Mouse (Mus musculus): ENCODE measurements around the gene Cdk19.
A peak's percentile ranks its signal among the peaks of the same experiment; 100 is the strongest.
"Not testable (repeated sequence)": the region's sequence is repeated elsewhere in the genome, so short reads cannot be mapped to it uniquely, and the experiment has no call there.

The Cdk19 gene

DNA sequence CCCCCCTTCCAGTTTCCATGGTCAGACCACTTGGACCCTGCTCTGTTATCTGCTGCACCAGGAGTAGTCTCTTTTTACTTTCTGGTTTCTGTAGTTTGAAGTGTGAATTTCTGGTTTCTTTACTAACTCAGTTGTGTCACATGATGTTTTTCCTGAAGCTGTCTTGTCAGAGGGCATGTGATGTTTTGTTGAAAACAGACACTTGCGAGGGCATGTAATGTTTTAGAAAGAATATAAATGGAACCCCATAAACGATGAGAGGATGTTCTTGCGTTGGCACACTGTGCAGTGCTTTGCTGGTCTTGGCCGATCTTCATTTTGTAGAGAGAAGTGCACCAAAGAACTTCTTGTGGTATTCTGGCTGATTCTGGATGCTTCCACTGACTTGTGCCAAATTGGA lies 46.8 kb downstream of the Cdk19 start:
- DNase-seq (ENCODE audit: low read depth, low spot score): peak; percentile 67

DNA sequence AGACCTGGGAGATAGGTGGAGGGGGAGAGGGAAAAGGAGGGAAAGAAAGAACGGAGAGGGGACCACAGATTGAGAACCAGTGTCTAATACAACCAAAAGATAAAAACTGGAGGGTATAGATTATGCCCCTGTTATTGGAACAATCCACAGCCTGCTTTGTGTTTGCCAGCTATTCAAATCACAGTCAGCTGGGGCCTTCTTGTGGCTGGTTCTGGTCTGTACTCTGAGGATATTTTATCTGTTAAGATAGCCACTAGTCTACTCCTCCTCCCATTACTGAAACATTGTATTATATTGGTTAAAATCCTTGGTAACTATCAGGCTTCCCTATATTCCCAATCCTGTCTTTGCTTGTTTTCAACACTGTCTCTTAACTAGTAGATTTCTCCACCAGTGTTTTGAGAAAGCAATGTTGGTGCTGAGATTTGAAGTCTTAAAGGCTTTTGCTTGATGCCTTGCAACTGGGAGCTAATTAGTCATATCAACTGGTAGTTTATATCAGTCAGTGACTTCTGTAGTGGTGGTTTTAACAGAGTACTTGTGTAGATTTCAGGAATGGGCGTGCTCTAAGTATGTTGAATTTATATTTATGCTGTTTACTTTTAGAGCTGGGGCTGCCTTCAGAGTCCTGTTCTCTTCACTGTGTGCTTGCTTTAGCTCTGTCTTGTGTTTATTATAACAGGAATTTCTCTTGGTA lies 54.2 kb downstream of the Cdk19 start:
- no peak for DNase-seq (ENCODE audit: low read depth, low spot score)

DNA sequence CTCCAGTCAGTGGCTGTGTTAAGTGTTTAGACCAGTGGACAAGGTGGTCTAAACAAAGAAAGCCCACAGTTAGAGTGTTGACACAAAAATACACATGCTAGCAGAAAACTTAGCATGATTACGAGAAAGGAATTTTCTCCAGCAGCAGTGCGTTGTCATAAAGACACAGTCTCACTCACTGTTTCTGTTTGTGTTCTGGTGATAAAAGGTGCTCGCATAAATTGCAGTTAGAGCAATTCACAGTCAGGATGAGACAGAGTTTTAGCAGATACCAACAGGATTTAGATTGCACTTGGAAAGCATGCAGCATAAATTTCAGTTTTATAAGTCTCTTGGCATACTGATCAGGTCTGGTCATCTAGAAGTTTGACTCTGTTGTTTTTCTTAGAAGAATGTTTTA lies 59.5 kb downstream of the Cdk19 start:
- no peak for DNase-seq (ENCODE audit: low read depth, low spot score)

DNA sequence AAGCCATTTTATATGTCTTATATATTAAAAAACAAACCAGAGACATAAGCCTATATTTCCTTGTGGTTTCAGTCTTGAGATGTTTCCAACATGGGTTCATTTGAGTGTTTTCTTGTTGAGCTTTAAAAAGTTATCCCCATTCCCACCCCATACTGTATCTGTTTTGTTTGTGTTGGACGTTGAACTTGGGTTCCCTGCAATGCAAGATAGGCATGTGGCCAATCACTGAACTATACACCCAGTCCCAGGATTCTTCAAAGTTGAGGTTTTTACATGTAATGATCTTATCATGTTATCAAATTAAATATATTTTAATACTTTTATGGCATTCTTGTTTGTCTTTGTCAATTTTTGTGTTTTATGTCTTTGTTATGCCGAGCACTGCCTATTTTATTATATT lies 60.0 kb downstream of the Cdk19 start:
- DNase-seq (ENCODE audit: low read depth, low spot score): no peak

DNA sequence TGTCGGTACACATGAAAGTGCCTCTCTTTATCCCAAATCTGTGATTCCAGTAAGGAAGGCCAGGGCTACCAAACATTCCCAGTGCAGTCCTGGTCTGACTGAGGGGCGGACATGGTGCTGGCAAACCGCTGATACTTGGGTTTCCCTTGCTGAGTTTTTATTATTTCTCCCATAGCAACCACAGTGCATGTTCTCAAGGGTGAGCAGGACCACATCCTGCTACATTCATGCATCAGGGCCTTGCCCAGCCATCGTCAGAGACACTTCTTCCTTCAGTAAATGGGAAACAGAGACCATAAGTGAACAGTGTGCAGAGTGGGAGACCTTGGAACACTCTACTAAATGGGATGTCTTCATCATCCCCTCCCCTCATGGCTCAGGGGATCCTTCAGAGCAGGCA lies 60.9 kb downstream of the Cdk19 start:
- DNase-seq (ENCODE audit: low read depth, low spot score): peak; percentile 61

DNA sequence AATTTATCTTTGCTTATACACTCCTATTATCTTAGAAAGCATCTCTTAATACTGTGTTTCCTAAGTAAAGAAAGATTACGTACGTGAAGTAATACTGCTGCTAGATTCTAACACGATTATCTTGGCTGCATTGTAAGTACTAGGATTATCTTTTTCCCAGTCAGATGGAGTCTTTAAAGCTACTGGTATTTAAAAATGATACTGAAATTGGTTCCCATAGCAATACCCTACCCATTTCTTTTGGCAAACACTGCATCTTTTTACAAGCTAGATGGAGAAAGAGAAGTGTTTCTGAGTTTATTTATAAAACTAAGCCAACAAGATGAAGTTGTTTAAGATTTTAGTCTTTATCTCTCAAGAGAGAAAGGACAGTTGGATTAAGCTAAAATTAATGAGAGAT lies 67.3 kb downstream of the Cdk19 start:
- no peak for DNase-seq (ENCODE audit: low read depth, low spot score)

DNA sequence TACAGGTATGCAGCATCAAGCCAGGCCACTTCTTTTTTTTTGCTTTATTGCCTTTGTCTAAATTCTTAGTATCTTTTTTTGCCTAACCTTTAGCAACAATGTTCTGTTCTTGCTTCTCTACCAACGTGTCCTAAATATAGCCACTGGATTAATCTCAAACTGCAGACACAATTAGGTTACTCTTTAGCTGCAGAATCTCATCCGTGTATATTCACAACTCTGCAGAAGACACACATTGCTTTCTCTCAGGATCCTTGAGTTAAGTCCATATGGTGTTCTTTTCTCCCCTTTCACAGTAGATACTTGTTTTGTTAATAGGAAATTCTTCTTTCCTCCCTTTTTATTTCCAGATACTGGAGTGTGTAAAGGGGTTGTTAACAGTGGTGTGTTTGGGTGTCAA lies 70.0 kb downstream of the Cdk19 start:
- no peak for DNase-seq (ENCODE audit: low read depth, low spot score)

DNA sequence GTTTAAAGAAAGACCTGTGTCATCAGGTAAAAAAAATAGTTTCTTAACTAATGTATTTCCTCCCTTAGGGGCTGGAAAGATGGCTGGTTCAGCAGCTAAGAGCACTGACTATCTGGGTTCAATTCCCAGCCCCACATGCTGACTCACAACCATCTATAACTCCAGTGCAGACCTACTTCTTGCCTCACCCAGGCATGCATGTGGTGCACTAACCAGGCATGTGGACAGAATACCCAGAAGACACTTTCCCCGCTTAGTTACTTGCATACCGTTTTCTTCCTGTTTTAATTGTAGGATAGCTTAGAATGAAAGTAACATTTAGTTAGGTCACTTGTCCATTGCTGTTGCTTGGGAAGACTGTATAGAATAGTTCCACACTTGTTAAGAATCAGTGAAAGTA lies 72.0 kb downstream of the Cdk19 start:
- DNase-seq (ENCODE audit: low read depth, low spot score): no peak

DNA sequence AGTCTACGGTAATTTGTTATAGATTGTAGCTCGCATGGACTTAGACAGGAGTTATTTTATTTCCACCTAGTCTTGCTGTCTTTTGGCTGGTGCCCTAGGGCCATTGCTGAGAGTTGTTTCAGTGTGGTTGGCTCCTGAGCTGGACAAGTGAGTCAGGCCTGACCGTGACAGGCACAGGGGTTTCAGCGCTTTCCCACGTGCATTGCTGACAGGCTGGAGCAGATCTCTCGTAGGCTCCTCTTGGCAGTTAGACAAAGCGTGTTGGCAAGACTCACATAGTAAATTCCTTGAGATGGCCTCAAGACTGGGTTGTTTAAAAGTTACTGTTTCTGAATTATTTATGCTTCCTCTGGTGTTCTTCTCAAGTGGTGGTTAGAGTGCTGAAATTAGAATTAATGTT lies 77.6 kb downstream of the Cdk19 start:
- DNase-seq (ENCODE audit: low read depth, low spot score): no peak

DNA sequence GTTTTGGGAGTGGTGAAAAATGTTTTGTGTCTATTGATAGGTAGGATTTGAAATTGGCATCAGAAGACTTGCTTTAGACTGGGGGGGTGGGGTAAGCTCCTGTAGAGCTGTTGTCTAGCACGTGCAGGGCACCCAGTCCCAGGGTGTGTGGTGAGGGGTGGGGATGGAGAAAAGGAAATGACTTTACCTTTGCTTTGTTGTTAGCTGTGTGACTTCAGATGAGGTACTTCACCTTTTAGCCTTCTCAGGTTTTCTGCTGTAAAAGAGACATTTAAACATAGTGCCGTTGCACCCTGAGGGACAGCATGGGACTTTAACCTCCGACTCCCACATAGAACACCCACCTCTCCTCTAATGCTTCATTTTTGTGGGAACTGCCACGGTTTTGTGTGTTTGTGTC lies 80.5 kb downstream of the Cdk19 start:
- peak; percentile 76 for DNase-seq (ENCODE audit: low read depth, low spot score)

DNA sequence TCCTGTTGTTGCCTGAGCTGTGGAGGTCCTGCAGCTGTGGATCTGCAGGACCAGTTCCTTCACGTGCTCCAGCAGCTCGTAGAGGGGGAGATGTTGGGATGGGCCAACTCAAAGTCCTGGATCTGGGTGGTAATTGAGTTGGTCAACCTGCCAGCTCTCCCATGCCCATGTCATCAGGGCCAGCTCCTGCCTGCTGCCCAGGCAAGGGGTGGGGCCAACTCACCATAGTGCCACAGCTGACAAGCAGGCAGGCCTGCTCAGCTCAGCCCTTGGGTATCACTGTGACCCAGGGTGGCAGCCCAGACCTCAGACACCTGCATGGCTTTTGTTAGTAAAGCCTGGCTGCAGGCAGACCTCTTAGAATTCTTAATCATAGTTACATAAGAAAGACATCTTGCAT lies 81.3 kb downstream of the Cdk19 start:
- peak; percentile 34 for DNase-seq (ENCODE audit: low read depth, low spot score)

DNA sequence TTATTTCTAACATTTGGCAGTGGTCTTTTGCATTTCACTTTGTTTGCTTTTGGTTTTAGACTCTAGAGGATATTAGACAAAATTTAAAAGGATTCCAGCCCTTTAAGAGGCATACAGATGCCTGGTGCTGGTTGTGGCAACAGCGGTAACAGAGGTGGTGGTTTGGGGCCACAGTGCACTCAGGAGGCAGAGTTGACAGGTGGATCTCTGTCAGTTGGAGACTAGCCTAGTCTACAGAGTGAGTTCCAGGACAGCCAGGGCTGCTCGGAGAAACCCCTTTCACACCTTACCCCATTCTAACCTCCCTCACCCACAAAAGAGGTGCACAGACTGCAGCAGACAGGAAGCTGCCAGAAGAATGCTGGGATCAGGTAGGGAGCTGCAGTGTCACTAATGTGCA lies 82.4 kb downstream of the Cdk19 start:
- peak; percentile 48 for DNase-seq (ENCODE audit: low read depth, low spot score)

DNA sequence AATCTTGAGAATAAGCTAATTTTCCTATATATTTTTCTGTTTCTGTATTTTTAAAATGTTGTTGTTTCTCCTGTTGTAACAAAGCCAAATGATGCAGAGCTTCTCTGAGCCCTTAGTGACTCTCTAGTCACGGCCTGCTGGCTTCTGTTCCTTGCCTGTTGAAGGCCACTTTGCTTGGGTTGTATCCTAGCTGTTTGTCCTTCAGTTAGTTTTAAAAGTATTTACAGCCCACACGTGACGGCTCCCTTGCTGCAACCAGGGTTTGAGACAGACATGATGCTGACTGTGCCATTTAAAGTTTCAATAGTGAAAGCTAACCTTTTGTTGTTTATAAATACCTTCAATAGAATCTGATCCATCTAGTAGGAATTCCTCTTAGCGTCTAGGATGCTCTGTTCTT lies 83.3 kb downstream of the Cdk19 start:
- no peak for DNase-seq (ENCODE audit: low read depth, low spot score)

DNA sequence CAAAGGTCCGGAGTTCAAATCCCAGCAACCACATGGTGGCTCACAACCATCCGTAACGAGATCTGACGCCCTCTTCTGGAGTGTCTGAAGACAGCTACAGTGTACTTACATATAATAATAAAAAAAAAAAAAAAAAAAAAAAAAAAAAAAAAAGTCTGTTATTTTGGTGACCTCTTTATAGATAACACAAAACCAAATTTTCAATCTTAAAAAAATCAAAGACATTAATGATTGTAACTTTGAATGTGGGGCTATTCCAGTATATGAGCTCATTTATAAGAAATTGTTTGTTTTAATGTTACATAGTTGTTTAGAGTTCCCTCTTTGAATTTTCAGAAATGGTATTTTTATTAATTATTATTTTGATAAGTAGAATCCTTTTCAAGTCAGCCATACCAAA lies 85.1 kb downstream of the Cdk19 start:
- not testable (repeated sequence) for DNase-seq (ENCODE audit: low read depth, low spot score)

DNA sequence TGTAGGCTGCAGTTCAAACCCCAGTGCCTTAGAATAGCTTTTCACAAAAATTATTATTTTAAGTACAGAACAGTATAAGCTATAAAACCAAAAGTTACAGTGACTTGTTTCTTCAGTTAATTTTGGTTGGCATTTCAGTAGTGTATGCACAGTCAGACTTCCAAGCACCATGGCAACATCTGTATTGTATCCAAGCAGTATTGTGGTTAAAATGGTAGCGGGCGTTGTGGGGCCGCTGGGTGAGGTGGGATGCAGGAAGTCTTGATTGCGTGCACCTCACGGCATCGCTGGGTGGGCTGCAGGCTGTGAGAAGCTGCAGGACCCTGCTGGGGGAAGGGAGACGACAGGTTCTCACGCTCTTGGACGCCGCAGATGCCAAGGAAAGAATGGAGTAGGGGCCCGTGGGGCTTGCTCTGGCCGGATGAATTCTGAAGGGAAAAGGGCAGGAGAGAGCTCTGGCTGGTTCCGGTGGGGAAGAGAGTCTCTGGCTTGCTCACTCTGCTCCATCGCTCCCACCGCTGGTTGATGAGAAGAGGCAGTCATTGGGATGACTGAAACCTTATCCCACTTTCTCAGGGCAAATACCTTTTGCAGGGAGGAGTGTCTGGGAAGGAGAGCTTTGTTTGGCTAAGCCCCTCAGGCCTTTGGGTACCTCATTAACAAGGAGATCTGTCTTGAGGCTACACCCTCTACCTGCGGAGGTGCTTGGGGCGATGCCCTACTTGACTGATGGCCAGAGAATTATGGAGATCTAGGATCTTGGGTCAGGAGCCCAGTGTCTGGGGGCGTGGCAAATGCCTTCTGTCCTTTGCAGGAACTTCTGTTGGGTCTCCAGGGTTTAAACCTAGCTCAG lies 86.1 kb downstream of the Cdk19 start:
- DNase-seq (ENCODE audit: low read depth, low spot score): no peak

DNA sequence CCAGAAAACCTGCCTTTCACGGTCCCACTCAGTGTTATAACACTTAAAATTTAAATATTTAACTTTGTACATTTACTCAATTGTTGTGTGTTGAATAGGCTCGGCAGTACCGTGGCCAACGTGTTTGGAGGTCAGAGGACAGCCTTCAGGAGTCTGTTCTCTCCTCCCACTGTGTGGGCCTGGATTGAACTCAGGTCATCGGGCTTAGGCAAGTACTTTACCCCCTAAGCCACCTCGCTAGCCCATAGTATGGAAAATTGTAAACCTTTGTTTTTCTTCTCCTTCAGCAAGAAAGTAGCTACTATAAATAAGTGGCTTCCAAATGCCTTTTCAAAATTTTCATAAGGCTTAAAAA lies 86.7 kb downstream of the Cdk19 start:
- no peak for DNase-seq (ENCODE audit: low read depth, low spot score)

DNA sequence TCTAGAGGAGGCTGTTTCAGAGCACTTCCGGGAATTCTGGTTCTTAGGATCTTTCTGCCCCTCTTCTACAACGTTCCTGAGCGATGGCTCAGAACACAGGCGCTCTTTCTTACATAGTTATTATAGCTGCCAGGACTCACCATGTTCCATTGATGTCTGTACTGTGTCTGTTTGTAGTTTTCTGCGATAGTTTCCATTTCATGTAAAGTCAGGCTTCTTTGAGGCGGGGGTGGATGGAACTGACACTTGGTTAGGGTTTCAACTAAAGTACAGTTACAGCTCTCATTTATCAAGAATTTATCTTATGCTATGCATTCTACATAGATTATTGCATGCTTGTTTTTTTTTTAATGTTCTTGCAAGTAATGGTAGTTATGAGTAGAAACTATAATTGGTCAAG lies 89.3 kb downstream of the Cdk19 start:
- DNase-seq (ENCODE audit: low read depth, low spot score): peak; percentile 54

DNA sequence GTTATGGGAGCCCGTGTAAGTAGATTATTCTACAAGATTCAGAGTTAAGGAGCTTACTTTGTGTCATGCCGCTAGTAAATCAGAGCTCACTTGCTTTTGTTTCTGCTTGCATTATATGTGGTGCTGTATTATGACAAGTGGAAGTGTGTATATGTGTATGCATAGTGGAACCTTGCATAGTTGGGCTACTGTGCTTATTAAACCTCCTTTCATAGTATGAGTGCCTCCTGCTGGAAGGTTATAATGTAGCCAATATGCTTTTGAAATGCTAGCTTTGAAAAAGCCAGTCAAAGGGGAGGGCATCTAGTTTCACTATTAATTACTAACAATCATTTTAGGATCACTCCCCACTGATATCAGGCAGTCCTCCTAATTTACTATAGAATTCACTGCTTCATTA lies 89.7 kb downstream of the Cdk19 start:
- DNase-seq (ENCODE audit: low read depth, low spot score): peak; percentile 72

DNA sequence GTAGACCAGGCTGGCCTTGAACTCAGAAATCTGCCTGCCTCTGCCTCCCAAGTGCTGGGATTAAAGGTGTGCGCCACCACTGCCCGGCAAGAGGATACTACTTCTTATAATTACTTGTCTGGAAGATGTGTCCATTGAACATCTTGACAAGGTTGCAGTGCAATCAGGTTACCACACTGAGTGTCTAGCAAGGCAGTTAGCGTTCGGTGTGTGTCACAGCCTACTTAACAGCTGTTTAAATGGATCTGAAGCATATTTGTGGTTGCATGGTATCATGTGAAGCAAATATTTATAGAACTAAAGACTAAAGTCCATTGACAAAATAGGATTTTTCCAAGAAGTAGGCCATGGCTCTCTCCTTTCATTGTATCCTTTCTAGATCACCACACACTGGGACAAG lies 90.8 kb downstream of the Cdk19 start:
- DNase-seq (ENCODE audit: low read depth, low spot score): no peak

DNA sequence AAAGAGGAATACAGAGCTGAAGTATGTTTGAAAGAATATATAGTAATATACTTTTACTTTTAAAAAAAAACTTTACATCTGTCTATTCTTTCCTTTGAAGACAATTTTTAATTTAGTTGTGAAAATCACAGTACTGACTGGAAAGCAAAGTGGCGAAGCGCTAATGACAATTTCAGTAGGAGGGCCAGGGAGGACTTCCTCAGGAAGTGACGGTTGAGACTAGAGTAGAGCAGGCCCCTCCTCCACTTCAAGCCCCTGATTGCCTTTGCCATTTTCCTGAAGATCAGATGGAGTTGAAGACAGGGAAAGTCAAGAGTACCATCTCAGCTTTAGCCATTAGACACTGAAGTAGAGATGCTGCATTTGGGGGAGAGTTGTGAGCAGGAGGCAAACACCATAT lies 92.6 kb downstream of the Cdk19 start:
- DNase-seq (ENCODE audit: low read depth, low spot score): no peak

DNA sequence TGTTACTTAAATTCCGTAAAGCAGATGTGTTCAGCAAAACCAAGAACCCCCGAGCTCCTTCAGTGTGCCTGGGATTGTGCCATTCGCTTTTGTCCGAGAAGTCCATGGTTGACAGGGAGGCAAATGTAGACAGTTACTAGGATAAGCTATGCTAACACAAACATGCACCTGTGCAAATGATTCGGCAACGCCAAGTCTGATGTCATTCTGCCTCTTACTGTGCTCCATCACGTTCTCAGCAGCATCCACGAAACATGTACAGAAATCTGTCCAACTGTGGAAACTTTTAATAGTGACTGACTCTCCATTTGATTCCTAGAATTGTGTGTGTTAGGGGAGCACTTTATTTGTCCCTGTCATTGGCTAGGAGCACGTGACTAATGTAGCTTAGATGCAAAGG lies 93.0 kb downstream of the Cdk19 start:
- no peak for DNase-seq (ENCODE audit: low read depth, low spot score)

DNA sequence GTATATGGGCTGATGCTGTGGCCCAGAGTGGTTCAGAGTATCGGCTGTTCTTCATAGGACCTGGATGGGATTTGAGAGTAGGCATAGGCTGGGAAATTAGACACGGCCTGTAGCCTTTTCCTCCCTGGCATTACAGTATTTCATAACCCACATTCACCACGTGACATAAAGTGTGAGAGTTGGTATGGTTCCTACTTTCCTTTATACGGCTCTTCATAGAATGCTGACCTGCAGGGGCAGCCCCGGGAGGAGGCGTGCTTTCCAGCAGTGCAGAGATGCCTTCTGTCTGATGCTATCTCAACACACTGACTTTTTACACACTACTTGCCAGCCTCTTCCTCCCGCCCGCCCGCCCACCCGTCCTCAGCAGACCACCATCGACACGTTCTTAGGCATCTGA lies 96.0 kb downstream of the Cdk19 start:
- peak; percentile 59 for DNase-seq (ENCODE audit: low read depth, low spot score)

DNA sequence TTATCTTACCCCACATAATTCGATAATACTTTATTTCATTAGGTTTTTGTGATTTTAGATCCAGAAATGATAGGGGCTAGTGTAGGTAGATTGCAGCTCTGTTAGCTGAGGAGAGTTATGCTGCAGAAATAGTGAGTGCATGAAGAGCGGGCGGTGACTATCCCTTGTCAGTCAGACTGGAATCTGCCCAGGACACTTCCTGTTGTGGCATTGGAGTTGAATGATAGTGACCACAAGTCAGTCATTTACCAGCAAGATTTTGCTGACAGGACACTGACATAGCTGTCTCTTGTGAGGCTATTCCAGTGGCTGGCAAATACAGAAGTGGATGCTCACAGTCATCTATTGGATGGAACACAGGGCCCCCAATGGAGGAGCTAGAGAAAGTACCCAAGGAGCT lies 97.8 kb downstream of the Cdk19 start:
- no peak for DNase-seq (ENCODE audit: low read depth, low spot score)

All from CD4-positive, CD25-positive, alpha-beta regulatory T cell, adult 2 months (primary cell).